Mouse (Mus musculus) limb, embryonic 15.5 days (tissue): Measurements from ENCODE around the gene Slc26a10. TPM values are rescaled to one million over a fixed set of nuclear protein-coding genes. Genes with fewer than 3 reads are reported as not detected.

Source experiments
- ATAC-seq: fragments of 200-750 bp; cut with Nextera tagmentation; 2 replicates; pipeline ENCODE4 v1.8.0; 2017; ENCODE audit warnings: low read depth, moderate TSS enrichment; ENCODE audit not compliant: insufficient number of reproducible peaks, low FRiP score, low TSS enrichment
- H3K27ac ChIP-seq: fragments of 300-500 bp; sonication (generic); 2 replicates; pipeline ENCODE4 v1.5.1; 2015; ENCODE audit warnings: moderate library complexity, mild to moderate bottlenecking, inconsistent platforms
- H3K27me3 ChIP-seq: fragments of 300-500 bp; sonication (generic); 2 replicates; pipeline ENCODE4 v1.6.1; 2015; ENCODE audit warnings: inconsistent platforms
- H3K36me3 ChIP-seq: fragments of 300-500 bp; sonication (generic); 2 replicates; pipeline ENCODE4 v1.6.1; 2015; ENCODE audit warnings: inconsistent platforms
- H3K4me1 ChIP-seq: fragments of 300-500 bp; sonication (generic); 2 replicates; pipeline ENCODE4 v1.6.1; 2015; ENCODE audit warnings: inconsistent platforms
- H3K4me2 ChIP-seq: fragments of 300-500 bp; sonication (generic); 2 replicates; pipeline ENCODE4 v1.6.1; 2015; ENCODE audit warnings: mild to moderate bottlenecking, inconsistent platforms
- H3K4me3 ChIP-seq: fragments of 300-500 bp; sonication (generic); 2 replicates; pipeline ENCODE4 v1.5.1; 2015; ENCODE audit warnings: mild to moderate bottlenecking, inconsistent platforms
- H3K9ac ChIP-seq: fragments of 300-500 bp; sonication (generic); 2 replicates; pipeline ENCODE4 v1.6.1; 2015; ENCODE audit warnings: inconsistent platforms
- H3K9me3 ChIP-seq: fragments of 300-500 bp; sonication (generic); 2 replicates; pipeline ENCODE4 v1.6.1; 2016; ENCODE audit warnings: inconsistent platforms
- WGBS: fragments of 180-500 bp; shearing (Covaris S2); methylation state at CpG from one replicate; pipeline ENCODE4 v1.1.7; 2015; 5-methylcytosine and 5-hydroxymethylcytosine counted together
- polyA plus RNA-seq: library from polyadenylated mRNA; unstranded; fragments of >200 nt; fragmentation: Nextera tagmentation; extraction: Ambion mirVana; gene quantifications from 2 replicates; pipeline ENCODE4 v1.2.1, GENCODE M21; 2015

Gene Slc26a10
- polyA plus RNA-seq, 1 experiment from 2014 or later: 1.7 TPM

DNA sequence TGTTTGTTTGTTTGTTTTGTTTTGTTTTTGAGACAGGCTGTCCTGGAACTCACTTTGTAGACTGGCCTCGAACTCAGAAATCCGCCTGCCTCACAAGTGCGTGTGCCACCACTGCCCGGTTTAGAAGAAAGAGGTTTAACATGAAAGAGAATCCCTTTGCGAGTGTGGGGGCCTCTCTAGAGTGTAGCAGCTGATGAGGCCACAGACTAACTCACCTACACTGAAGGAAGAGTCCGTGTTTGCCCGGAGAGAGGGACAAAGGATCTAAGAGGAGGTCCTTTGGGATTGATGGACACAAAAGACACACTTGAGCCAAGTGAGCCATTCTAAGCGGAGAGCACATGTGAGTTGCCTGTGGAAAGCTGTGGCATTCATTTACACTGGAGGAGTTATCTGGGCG, 3.2 kb downstream of the Slc26a10 start:
- Histone ChIP-seq H3K9ac (no peak overlapping the region), H3K9me3 (no peaks in the 10 kb centered on the region), H3K27me3 (peaks cover 73% of the 10 kb centered on the region), H3K36me3 (peaks cover 5% of the 10 kb centered on the region), H3K4me2 (peak overlapping the region; percentile 57), H3K4me3 (peak overlapping the region; percentile 35; the same call in 1 of the 2 replicates), H3K4me1 (peaks cover 30% of the 10 kb centered on the region), H3K27ac (no peak overlapping the region)
- WGBS: 25% methylated on average over 9 of the region's 9 CpGs
- ATAC-seq: no peak

DNA sequence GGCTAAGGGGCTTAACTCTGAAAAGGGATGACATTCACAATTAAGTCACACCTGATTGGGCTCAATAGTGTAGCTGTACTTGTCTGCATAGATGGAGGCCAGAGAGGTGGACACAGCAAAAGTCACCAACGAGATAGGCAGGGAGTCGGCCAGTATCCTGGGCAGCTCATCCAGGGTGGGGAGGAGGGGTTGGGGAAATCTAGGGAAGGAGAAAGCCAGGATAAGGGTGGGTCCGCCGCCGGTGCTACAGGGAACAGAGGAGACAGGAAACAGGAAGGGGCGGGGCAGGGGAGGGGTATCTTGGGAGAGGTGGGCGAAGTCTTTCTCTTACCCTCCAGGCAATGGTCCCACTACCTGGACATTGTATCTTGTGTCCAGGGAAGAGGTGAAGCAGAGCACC, 3.7 kb downstream of the Slc26a10 start:
- peaks cover 73% of the 10 kb centered on the region for H3K27me3 ChIP-seq
- WGBS: 6% methylated on average over 7 of the region's 7 CpGs
- no peaks in the 10 kb centered on the region for H3K9me3 ChIP-seq
- H3K27ac ChIP-seq: no peak overlapping the region
- H3K9ac ChIP-seq: no peak overlapping the region
- H3K4me3 ChIP-seq: no peak overlapping the region
- ATAC-seq: no peak
- H3K36me3 ChIP-seq: peaks cover under 1% of the 10 kb centered on the region; the same call in 1 of the 2 replicates
- no peak overlapping the region for H3K4me2 ChIP-seq
- H3K4me1 ChIP-seq: peaks cover 32% of the 10 kb centered on the region

DNA sequence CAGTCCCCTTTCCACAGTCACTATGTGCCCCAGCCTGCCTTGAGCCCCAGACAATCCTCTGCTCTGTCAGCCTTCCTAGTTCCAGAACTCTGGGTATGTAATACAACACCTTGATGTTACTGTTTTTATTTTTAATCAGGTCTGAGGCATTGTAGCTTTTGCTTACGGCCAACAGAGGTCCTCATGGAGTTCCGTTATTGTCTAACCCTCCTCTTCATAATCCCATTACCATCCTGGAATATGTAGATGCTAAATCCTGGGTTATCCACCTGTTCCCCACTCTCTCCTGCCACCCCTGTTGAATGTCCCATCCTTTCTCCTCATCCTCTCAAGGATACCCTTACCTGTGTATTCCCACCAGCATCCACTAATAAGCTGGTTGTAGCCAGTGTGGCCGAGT, 4.2 kb downstream of the Slc26a10 start:
- Histone ChIP-seq H3K27me3 (peaks cover 73% of the 10 kb centered on the region), H3K36me3 (no peaks in the 10 kb centered on the region), H3K4me1 (peaks cover 36% of the 10 kb centered on the region), H3K27ac (no peak overlapping the region), H3K4me2 (no peak overlapping the region), H3K4me3 (no peak overlapping the region), H3K9ac (no peak overlapping the region), H3K9me3 (no peaks in the 10 kb centered on the region)
- WGBS: 35% methylated on average over 3 of the region's 3 CpGs
- no peak for ATAC-seq

DNA sequence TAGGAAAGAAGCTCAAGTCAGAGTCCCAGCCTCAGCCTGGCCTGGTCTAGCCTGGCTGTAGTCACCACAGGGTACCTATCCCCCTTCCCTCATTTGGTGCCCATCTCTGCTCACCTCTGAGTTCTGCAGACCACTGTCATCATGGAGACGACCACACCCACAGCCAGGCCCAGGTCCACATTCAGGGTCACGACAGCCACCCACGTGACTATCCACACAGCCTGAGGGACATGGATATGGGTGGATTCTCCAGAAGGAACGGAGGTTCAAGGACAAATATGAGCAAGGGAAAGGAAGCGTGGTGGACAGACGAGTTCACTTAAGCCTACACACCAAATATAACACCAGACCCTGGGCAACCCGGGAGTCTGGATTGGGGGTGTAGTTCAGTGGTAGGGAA, 6.3 kb downstream of the Slc26a10 start:
- peaks cover 73% of the 10 kb centered on the region for H3K27me3 ChIP-seq
- no peak overlapping the region for H3K27ac ChIP-seq
- no peaks in the 10 kb centered on the region for H3K36me3 ChIP-seq
- H3K9me3 ChIP-seq: no peaks in the 10 kb centered on the region
- no peak overlapping the region for H3K4me3 ChIP-seq
- ATAC-seq: no peak
- 80% methylated on average over 7 of the region's 7 CpGs for WGBS
- no peak overlapping the region for H3K4me2 ChIP-seq
- H3K9ac ChIP-seq: no peak overlapping the region
- peaks cover 38% of the 10 kb centered on the region for H3K4me1 ChIP-seq

DNA sequence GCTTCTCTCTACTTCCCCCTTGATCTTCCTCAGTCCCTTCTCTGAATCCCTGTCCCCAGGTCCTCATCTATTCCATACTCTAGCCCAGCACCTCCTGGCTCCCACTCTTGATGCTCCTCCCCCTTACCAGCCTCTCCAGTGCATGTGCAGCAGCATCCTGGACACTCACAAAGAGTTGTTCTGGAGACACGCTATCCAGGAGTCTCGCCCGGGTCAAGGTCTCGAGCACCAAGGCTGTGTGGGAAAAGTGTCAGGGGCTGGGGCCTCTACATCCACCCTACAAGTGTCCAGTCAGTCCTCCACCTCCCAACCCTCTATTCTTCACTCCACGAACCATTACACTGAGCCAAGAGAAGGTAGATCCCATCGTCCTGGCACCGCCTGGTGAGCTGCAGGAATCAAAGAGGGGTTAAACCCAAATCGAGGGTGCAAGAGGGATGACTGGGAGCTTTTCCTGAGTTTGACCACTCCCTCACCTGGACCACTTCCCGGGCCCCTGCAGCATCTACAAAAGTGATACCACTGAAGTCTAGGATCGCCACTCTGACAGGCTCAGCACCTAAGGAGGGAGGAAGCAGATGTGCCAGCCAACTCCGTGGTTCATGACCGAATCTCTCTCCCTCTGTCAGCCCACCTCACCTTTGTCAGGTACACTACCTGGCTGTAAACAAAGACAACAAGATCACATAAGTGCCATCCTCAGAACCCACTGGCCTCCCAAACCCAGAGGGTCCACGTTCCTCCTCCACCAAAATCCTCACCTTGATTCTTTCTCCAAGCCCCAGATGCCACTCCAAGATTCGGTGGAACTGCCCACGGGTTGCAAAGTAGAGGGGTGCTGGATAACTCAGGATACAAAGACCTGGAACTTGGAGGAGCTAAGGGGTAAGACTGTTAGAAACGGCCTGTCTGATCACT, 7.0 kb downstream of the Slc26a10 start:
- Histone ChIP-seq H3K36me3 (no peaks in the 10 kb centered on the region), H3K27me3 (peaks cover 73% of the 10 kb centered on the region), H3K4me3 (no peak overlapping the region), H3K9ac (no peak overlapping the region), H3K27ac (no peak overlapping the region), H3K4me1 (peaks cover 34% of the 10 kb centered on the region), H3K4me2 (no peak overlapping the region), H3K9me3 (no peaks in the 10 kb centered on the region)
- ATAC-seq: no peak
- 83% methylated on average over 16 of the region's 16 CpGs for WGBS

DNA sequence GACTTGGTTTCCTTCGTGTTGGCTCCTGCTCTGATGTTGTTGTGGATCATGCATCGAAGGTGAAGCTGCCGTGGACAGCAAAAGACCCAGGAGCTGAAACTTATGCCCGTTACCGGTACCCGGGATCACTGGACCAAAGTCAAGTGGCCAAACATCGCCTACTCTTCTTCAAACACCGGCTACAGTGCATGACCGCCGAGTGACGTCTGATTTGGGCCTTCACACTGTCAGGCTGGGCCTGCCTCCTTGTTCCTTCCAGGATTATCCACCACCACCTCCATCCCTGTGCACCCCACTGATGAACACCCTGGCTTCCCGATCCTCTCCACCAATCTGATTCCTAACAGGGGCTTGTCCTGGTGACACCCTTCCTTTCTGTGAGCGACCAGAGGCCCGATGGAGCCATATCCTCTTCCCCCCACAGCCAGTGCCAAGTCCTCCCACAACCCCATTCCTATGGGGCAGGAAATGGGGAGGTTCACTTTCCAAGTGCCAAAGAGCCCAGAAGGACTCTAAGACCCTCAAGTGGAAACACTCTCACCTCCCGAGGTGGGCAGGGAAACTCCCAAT, 8.7 kb downstream of the Slc26a10 start:
- peaks cover 73% of the 10 kb centered on the region for H3K27me3 ChIP-seq
- no peaks in the 10 kb centered on the region for H3K36me3 ChIP-seq
- H3K4me1 ChIP-seq: peaks cover 21% of the 10 kb centered on the region
- H3K27ac ChIP-seq: no peak overlapping the region
- H3K9ac ChIP-seq: no peak overlapping the region
- no peak overlapping the region for H3K4me3 ChIP-seq
- WGBS: 86% methylated on average over 15 of the region's 15 CpGs
- no peak for ATAC-seq
- H3K9me3 ChIP-seq: no peaks in the 10 kb centered on the region
- H3K4me2 ChIP-seq: no peak overlapping the region

DNA sequence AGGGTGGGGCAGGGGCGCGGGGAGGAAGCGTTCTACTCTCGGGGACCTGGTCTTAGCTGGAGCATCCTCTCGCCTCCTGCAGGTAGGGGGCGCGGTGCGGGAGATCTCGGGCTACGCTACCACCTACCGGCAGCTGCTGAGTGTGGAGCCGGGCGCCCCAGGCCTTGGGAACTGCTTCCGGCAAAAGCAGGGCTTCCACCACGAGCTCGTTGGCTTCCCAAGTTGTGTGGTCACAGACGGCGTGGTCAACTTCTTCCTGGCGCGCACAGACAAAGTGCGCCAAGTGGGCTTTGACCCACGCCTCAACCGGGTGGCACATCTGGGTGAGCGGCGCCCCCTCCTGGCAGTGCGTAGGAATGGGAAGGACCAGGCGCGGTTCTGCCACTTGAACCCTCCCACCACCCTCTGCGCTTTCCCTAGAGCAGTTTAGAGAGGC, 9.6 kb downstream of the Slc26a10 start:
- Histone ChIP-seq H3K27me3 (peaks cover 73% of the 10 kb centered on the region), H3K9me3 (no peaks in the 10 kb centered on the region), H3K36me3 (no peaks in the 10 kb centered on the region), H3K4me1 (peaks cover 30% of the 10 kb centered on the region), H3K4me3 (peak overlapping the region; percentile 43), H3K9ac (no peak overlapping the region), H3K27ac (no peak overlapping the region), H3K4me2 (peak overlapping the region; percentile 70)
- no peak for ATAC-seq
- under 1% methylated on average over 28 of the region's 29 CpGs for WGBS

DNA sequence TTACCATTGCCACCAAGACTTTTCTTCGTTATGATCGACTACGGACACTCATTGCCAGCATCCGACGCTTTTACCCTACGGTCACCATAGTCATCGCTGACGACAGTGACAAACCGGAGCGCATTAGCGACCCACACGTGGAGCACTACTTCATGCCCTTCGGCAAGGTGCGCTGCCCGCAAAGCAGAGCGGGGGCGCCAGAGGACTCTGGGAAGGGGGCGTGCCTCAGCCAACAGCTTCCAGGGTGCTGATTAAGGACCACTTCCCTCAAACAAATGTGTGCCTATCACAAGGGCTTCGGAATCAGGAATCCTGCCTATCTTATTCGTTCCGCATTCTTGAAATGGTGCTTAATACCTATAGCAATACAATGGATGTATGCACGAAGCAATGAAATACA, 10.4 kb downstream of the Slc26a10 start:
- Histone ChIP-seq H3K36me3 (no peaks in the 10 kb centered on the region), H3K27ac (no peak overlapping the region), H3K4me3 (peak overlapping the region; percentile 43), H3K9me3 (no peaks in the 10 kb centered on the region), H3K4me1 (peaks cover 38% of the 10 kb centered on the region), H3K27me3 (peaks cover 80% of the 10 kb centered on the region), H3K9ac (no peak overlapping the region), H3K4me2 (peak overlapping the region; percentile 70)
- 5% methylated on average over 22 of the region's 22 CpGs for WGBS
- ATAC-seq: no peak

DNA sequence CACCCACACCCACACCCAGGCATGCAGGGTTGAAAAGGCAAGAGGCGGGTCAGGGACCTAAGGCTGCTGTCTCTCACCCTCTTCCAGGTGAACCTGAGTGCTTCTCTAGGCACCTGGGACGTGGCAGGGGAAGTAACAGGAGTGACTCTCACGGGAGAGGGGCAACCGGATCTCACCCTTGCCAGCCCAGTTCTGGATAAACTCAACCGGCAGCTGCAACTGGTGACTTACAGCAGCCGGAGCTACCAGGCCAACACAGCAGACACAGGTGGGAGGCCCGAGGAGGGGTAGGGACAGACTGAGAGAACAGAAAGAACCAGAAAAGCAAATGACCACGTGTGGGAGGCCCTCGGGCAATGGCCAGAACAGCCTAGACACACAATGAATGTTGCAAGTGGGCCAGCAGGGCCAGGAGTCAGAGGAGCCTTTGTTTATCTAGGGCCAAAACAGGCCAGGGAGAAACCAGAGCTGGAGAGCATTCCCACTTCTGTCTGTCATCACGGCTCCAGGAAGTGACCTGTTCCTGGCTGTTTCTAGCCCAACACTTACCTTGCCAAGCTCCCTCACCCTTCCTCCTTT, 12.7 kb downstream of the Slc26a10 start:
- Histone ChIP-seq H3K9me3 (no peaks in the 10 kb centered on the region), H3K27ac (no peak overlapping the region), H3K4me1 (peaks cover 45% of the 10 kb centered on the region), H3K9ac (no peak overlapping the region), H3K4me2 (no peak overlapping the region), H3K27me3 (peaks cover 79% of the 10 kb centered on the region), H3K36me3 (no peaks in the 10 kb centered on the region), H3K4me3 (no peak overlapping the region)
- ATAC-seq: no peak
- 30% methylated on average over 10 of the region's 10 CpGs for whole genome bisulfite sequencing

DNA sequence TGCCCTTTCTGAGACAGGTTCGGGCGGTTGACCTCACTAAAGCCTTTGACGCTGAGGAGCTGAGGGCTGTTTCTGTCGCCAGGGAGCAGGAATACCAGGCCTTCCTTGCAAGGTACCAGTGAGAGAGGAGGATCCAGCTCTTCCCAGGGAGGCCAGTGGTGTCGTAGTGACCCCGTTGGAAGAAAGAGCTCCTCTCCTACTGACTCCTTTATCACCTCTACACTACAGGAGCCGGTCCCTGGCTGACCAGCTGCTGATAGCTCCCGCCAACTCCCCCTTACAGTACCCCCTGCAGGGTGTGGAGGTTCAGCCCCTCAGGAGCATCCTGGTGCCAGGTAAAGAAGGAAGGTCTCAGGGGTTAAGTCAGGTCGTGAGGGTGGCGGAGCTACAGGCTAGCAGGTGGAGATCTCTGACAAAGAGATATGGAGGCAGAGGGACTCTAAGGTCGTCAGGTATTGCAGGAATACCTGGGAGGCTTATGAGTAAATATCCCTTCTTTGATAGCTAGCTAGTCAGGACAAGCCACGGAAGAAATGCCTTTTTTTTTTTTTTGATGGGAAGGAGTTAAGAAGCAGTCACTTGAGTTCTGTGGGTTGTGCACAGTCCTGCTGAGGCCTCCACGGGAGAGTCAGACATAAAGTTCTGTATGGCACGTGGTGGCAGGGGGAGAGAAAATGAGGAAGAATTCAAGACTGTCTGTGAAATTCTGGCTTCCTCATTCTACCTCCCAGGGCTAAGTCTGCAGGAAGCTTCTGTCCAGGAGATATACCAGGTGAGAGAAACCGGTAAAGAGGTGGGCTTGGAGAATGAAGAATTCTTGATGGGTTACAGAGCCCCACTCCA, 13.5 kb downstream of the Slc26a10 start:
- WGBS: 30% methylated on average over 15 of the region's 15 CpGs
- Histone ChIP-seq H3K27me3 (peaks cover 75% of the 10 kb centered on the region), H3K27ac (no peak overlapping the region), H3K9me3 (no peaks in the 10 kb centered on the region), H3K36me3 (no peaks in the 10 kb centered on the region), H3K9ac (no peak overlapping the region), H3K4me2 (peak overlapping the region; percentile 100; the same call in 1 of the 2 replicates), H3K4me1 (peaks cover 45% of the 10 kb centered on the region), H3K4me3 (peak overlapping the region; percentile 61; the same call in 1 of the 2 replicates)
- ATAC-seq: no peak

DNA sequence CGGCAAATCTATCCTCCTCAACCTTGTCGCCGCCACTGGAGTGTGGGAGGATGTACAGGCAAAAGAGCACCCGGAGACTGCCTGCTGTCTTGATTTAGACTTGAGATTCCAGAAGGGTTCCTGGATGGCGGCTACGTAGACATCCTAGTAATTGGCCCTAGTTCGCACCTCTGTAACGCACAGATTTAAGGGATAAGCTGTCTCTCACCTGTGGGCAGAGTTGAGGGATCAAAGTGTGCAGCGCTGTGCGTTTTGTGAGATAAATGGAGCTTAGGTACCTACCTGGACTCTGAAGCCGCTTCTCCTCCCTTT, 14.1 kb downstream of the Slc26a10 start:
- H3K36me3 ChIP-seq: no peaks in the 10 kb centered on the region
- peak overlapping the region; percentile 61 for H3K4me3 ChIP-seq
- 7% methylated on average over 11 of the region's 11 CpGs for WGBS
- no peaks in the 10 kb centered on the region for H3K9me3 ChIP-seq
- ATAC-seq: no peak
- H3K27me3 ChIP-seq: peaks cover 69% of the 10 kb centered on the region
- peaks cover 41% of the 10 kb centered on the region for H3K4me1 ChIP-seq
- H3K4me2 ChIP-seq: peak overlapping the region; percentile 100
- H3K27ac ChIP-seq: no peak overlapping the region
- no peak overlapping the region for H3K9ac ChIP-seq
